Mouse (Mus musculus) heart, postnatal 14 days (tissue): ENCODE results near the gene Gm21983. TPM values are rescaled to one million over a fixed set of nuclear protein-coding genes. Genes with fewer than 3 reads are reported as not detected.
A peak's percentile ranks its signal among the peaks of the same experiment; 100 is the strongest.

Experiments used
- DNase-seq, 2 experiments: peaks; one replicate each; pipeline ENCODE4 v3.0.0; 2021 to 2022
- intact Hi-C: fragments of 180-260 bp; cut with DNase I; formaldehyde crosslinking; loops from one replicate; pipeline ENCODE4 v1.15.1; 2025
- total RNA-seq, 2 experiments: library from RNA; stranded (reverse); gene quantifications; 2 replicates each; pipeline ENCODE4 v1.2.3; 2021

Gene Gm21983
- total RNA-seq, 2 experiments from 2014 or later: not detected

GRCm38 (mm10) chr7:27189271-27189931 lies 8.5 kb upstream of the Gm21983 start:
- intact Hi-C loops: no loop called here

GRCm38 (mm10) chr7:27185986-27186385 lies 5.1 kb upstream of the Gm21983 start:
- intact Hi-C loops: no loop called here
- DNase-seq: no peak

More at GRCm38 (mm10) chr7:27189271-27189931, 8.5 kb upstream of the Gm21983 start:
- DNase-seq: no peak

GRCm38 (mm10) chr7:27184964-27185363 lies 4.1 kb upstream of the Gm21983 start:
- DNase-seq: no peak
- intact Hi-C loops: no loop called here

- intact Hi-C loops: no loop called here
- no peak for DNase-seq
These were observed 1.6 kb upstream of the Gm21983 start for GRCm38 (mm10) chr7:27182498-27182897.

GRCm38 (mm10) chr7:27180036-27180435 lies 850 bp downstream of the Gm21983 start:
- peak; percentile 70 to 71 for DNase-seq
- intact Hi-C loops: no loop called here

GRCm38 (mm10) chr7:27179217-27179918 lies 1.5 kb downstream of the Gm21983 start:
- intact Hi-C loops: loop anchor here (1.0 to 2.0 kb wide), 2 partner anchors 12 to 17 kb away; no protein-coding TSS in a partner anchor
- no peak for DNase-seq

GRCm38 (mm10) chr7:27178324-27179216 lies 2.3 kb downstream of the Gm21983 start, which contains the start of gene Rab4b:
Gene Rab4b (minus strand): TSS chr7:27178896.
- peak; percentile 98 for DNase-seq
- intact Hi-C loops: loop anchor here (1.0 to 2.0 kb wide), 2 partner anchors 11 to 16 kb away; no protein-coding TSS in a partner anchor

DNA sequence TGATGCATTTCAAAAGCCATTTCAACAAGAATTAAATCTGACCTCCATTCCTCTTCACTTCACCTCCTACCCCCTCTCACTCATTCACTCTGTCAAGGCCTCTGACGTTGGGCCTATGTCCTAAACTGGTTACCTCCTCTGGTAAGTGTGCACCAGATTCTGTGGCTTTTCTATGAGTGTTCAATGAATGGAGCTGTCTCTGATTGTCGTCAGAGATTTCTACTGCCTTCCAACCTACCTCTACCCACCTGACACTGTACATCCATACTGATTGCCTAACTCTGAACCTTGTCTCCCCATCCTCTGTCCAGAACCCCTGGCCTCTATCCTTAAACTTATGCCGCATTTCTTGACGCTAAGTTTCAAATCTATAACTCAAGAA lies 3.0 kb downstream of the Gm21983 start:
- DNase-seq: no peak
- intact Hi-C loops: loop anchor here (2.0 kb wide), 1 partner anchor 15 kb away; no protein-coding TSS in a partner anchor

- intact Hi-C loops: no loop called here
- no peak for DNase-seq
These were observed 6.0 kb downstream of the Gm21983 start for GRCm38 (mm10) chr7:27174896-27175295.

DNA sequence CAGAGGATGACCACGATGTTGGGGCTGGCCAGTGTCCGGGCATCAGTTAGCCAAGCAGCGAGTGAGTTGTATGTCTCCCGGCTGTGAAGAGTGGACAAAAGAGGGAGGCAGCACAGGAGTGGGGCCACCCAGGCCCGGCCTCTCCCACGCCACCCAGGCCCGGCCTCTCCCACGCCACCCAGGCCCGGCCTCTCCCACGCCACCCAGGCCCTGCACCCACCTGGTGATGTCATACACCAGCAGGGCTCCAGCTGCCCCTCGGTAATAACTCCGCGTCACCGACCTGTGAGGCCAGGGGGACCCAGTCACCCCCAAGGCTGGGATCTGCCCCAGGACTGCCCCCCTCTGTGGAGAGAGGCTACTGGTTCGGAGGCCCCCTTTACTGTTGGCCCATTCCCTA lies 6.4 kb downstream of the Gm21983 start:
- no peak for DNase-seq
- intact Hi-C loops: no loop called here

GRCm38 (mm10) chr7:27170981-27171380 lies 9.9 kb downstream of the Gm21983 start:
- DNase-seq: no peak
- intact Hi-C loops: no loop called here

- DNase-seq: no peak
- intact Hi-C loops: loop anchor here (10.0 kb wide), 1 partner anchor 316 kb away; the partner anchor contains the start of gene Sertad1
These were observed 12.5 kb downstream of the Gm21983 start for GRCm38 (mm10) chr7:27168371-27168770.

DNA sequence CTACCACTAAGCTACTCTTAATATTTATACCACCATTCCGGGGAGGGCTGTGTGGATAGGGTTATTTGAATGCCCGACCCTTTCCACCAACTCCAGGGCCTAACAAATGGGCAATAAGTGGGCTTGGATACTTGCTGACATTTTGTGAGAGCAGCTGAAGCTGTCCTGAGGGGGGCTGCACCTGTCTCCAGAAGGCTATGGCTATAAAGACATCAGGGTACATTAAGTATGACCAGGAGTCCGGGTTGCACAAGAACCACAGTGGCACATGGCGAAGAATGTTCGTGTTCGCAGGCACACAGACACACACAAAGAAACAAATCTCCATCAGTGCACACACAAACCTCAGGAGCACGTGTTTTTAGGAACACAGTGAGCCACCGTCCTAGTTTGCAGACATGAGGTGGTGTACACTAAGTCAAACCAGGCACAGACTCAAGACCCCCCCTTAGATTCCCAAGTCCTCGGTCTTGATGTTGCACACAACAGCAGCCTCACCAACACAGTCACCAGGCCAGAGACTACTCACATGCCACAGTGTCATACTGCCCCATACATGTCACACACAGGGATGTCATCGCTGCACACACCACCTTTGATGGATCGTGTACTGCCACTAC lies 13.3 kb downstream of the Gm21983 start:
- intact Hi-C loops: loop anchor here (1.0 to 10.0 kb wide), 2 partner anchors 12 to 317 kb away; partner anchors contain the start of gene Sertad1
- DNase-seq: no peak

DNA sequence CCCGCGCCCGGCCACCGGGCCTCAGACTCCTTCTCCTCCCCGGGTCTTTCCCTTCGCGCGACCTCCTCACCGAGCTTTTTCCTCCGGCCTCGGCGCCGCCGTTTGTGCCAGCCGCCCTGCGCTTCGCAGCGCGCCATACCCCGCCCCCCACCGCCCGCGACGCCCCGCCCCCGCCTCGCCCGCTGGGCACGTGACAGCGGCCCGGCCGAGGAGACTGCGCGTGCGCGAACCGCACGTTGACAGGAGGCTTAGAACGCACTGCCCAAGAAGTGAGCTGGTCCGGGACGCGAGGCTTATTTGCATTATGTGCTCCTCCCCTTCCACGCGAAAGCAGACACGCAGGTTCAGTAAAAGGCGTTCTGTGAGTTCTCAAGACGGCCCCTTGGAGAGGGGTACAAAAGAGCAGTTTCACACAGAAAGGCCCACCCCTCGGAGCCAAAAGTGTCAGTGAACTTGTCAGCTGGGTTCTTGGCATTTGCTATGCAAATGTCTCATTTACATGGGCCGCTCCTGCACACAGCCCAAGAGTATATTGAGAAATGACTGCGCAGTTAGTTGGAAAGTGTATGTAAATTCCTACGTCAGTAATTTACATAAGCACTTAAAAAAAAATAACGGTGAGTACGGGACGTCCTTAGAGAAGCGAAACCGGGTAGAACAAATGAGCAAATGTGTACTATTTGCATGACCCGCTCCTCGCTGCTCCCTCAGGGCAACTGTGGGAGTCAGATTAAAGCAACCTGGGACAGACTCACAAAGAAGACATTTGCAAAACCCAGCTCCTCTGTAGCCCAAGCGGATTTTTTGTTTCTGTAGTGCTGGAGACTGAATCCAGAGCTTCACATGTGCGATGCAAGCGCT lies 14.0 kb downstream of the Gm21983 start, which contains the start of gene Egln2:
Egln2 (minus strand) TSS at position 189 of the 861 bp plus-strand sequence.
- peak; percentile 96 to 98 for DNase-seq
- intact Hi-C loops: loop anchor here (1.0 to 10.0 kb wide), 2 partner anchors 12 to 318 kb away; partner anchors contain the start of gene Sertad1

DNA sequence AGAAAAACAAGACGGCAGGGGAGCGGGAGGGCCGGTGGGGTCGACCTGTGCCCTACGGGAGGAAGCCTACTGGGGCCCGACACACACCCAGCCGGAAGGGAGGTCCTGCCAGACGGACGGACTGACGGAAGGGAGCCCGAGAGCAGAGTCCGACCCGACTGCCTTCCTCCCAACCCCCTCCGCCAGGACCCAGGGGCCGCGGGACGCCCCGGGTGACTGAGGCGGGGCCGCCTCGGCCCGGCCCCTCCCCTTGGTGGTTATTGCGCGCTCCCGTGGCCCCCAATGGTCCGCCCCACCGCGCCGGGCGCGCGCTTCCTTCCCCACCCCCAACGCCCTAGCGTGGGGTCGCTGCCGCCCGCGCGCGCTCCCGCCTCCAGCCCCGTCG lies 14.7 kb downstream of the Gm21983 start:
- DNase-seq: peak; percentile 91 to 93
- intact Hi-C loops: loop anchor here (10.0 kb wide), 1 partner anchor 319 kb away; the partner anchor contains the start of gene Sertad1

DNA sequence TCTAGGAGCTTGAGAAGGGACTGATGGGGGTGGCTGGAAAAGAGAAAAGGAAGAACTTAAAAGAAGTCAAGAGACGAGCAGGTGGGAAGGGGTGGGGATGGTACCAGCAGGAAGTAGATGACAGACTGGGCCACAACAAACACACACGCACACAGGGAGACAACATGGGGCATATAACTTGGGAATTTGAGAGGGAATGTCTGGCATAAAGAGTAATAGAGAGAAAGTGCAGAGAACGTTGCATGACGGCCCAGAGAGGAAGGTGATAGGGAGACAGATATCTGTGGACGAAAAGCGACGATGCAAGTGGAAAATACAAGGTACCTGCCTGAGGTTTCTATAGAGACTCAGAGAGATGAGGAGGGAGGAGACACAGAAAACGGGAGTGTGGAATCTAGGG lies 15.2 kb downstream of the Gm21983 start:
- DNase-seq: no peak
- intact Hi-C loops: loop anchor here (10.0 kb wide), 1 partner anchor 319 kb away; the partner anchor contains the start of gene Sertad1

DNA sequence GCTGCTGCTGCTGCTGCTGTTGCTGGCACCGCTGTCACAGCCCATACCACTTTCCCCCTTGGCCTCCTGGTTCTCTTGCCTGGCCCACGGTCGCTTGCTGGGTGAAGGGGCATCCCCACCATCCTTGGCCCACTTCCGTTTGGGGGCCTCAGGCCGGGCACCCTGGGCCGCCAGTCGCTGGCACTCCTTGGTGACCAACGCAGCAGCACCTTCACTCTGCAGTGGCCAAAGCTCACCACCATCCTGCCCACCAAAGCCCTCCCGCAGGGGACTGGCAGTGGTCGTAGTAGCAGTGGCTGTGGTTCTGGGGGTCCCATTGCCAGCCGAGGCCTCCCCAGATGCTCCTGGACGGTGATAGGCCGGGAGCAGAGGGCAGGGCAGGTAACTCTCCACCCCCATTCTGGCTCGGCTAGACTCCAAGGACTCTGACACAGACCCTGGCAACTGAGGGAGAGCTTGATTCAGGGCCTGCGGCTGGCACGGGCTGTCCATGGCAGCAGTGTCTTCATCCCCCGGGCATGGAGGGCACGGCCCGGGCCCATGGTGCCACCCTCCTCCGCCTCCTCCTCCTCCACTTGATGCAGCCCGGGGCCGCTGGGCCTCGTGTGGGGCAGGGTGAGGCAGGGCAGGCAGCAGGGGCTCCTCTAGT lies 15.8 kb downstream of the Gm21983 start:
- no peak for DNase-seq
- intact Hi-C loops: loop anchor here (10.0 kb wide), 1 partner anchor 320 kb away; the partner anchor contains the start of gene Sertad1
